Mouse (Mus musculus) small intestine, adult 2 months (tissue): Measurements from ENCODE around the gene Mapk6.

ENCODE experiments used
- CTCF ChIP-seq: fragments of 200-500 bp; IDR thresholded peaks from 2 replicates; pipeline ENCODE4 v1.5.1; 2012; ENCODE audit warnings: low read depth, mild to moderate bottlenecking, control low read depth, inconsistent platforms, low read length, moderate library complexity, mixed read lengths; ENCODE audit not compliant: insufficient replicate concordance, insufficient read length; ENCODE audit errors: extremely low read depth
- POLR2A ChIP-seq: fragments of 200-500 bp; IDR thresholded peaks from 2 replicates; pipeline ENCODE4 v1.6.1; 2012; ENCODE audit warnings: low read depth, mild to moderate bottlenecking, control low read depth, inconsistent platforms, low read length, moderate library complexity

DNA sequence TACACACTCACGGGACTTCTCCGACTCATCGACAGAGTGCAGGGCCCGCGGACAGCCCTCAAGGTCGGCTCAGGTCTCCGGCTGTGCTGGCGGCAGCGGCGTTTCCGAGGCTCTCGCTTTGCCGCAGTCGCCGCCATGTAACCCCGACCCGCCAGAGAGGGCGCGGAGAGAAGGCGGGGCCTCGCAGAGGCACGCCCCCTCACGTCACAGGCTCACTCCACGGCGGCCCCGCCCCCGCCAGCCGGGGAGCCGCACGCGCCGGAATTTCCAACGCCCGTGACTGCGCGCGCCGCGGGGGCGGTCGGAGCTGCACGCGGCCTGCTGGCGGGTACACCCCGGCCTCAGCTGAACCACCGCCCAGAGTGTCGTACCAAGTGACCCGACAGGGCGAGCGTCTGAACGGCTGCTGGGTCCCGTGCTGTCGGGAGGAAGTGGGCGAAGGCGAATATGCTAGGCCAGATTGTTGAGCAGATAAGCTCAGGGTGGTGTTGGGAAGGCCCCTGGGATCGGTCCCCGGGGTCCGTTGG is at the start of gene Mapk6:
- TF ChIP-seq POLR2A = peak; percentile 84
- TF ChIP-seq CTCF = no peak
